In genomic region chr2:125623211-125623610, GRCm38 (mm10) we compare ENCODE assay signal across 8 mouse cellular contexts. TPM values are rescaled to one million over a fixed set of nuclear protein-coding genes. Genes with fewer than 3 reads are reported as not detected.
DNase-seq lines count a peak whose midpoint lies in the region; ATAC-seq and TF ChIP-seq lines count a peak whose summit lies in the region.
"Had no signal": no experiment of that assay in that cellular context is flagged by ENCODE, and none has a peak within 500 bp of the region (broad histone marks: within the 10 kb centered on the region; RNA-seq: fewer than 3 reads in every experiment).

No protein-coding gene starts in this region.

- peaks cover 13% of the 10 kb centered on the region for H3K36me3 ChIP-seq in kidney, embryonic 14.5 days (ENCODE audit: control insufficient read depth, insufficient read depth, low read length)
- peaks cover 40% of the 10 kb centered on the region for H3K36me3 ChIP-seq in E14TG2a.4 (ENCODE audit: insufficient read depth, low read length)
- no peaks in the 10 kb centered on the region for H3K36me3 ChIP-seq in embryonic facial prominence, embryonic 11.5 days (replicated peaks; ENCODE audit: control insufficient read depth, insufficient read depth, low read depth, low read length)
- H3K36me3 ChIP-seq in liver, embryonic 12.5 days: peaks cover 42% of the 10 kb centered on the region

- no peak overlapping the region for H3K27ac ChIP-seq in kidney, embryonic 14.5 days (ENCODE audit: low read depth, low read length)
- H3K27ac ChIP-seq in embryonic facial prominence, embryonic 11.5 days (replicated peaks; ENCODE audit: low read depth, low read length): no peak overlapping the region
- no peak overlapping the region for H3K27ac ChIP-seq in liver, embryonic 12.5 days

- H3K9me3 ChIP-seq in kidney, embryonic 14.5 days (ENCODE audit: control insufficient read depth, low read length): no peaks in the 10 kb centered on the region
- H3K9me3 ChIP-seq in E14TG2a.4 (ENCODE audit: low read length): peaks cover 14% of the 10 kb centered on the region
- H3K9me3 ChIP-seq in embryonic facial prominence, embryonic 11.5 days (replicated peaks; ENCODE audit: control insufficient read depth, low read length): no peaks in the 10 kb centered on the region
- H3K9me3 ChIP-seq in liver, embryonic 12.5 days (replicated peaks): no peaks in the 10 kb centered on the region

- ATAC-seq in kidney, embryonic 14.5 days (ENCODE audit: low FRiP score, low TSS enrichment): no peak
- ATAC-seq in embryonic facial prominence, embryonic 11.5 days (replicated peaks; ENCODE audit: insufficient number of reproducible peaks, low FRiP score, low TSS enrichment, low read depth): no peak
- ATAC-seq in liver, embryonic 12.5 days: no peak

- peak overlapping the region; percentile 74; the same call in 1 of the 2 replicates for H3K4me2 ChIP-seq in kidney, embryonic 14.5 days (replicated peaks; ENCODE audit: low read depth, low read length)
- H3K4me2 ChIP-seq in embryonic facial prominence, embryonic 11.5 days (ENCODE audit: low read depth, low read length): peak overlapping the region; percentile 19; the same call in 1 of the 2 replicates
- peak overlapping the region; percentile 85 for H3K4me2 ChIP-seq in liver, embryonic 12.5 days

- no peak overlapping the region; the same call in 1 of the 2 replicates for H3K4me3 ChIP-seq in kidney, embryonic 14.5 days (ENCODE audit: low read length)
- H3K4me3 ChIP-seq in E14TG2a.4 (replicated peaks; ENCODE audit: low read length): 0 out of 2 replicates have a peak overlapping the region, but pooled peaks have one; percentile 93
- H3K4me3 ChIP-seq in embryonic facial prominence, embryonic 11.5 days (ENCODE audit: low read depth, low read length): no peak overlapping the region
- H3K4me3 ChIP-seq in liver, embryonic 12.5 days: peak overlapping the region; percentile 84

- no peak for TF ChIP-seq CTCF in E14TG2a.4 (conservative IDR thresholded peaks at IDR 0.05; ENCODE audit: low read length)

- intact Hi-C loops in left cerebral cortex, postnatal 36 days (cut with DNase I): no loop called here

- no peak overlapping the region for H3K9ac ChIP-seq in kidney, embryonic 14.5 days (ENCODE audit: low read depth, low read length)
- H3K9ac ChIP-seq in embryonic facial prominence, embryonic 11.5 days (replicated peaks; ENCODE audit: low read length): no peak overlapping the region
- peak overlapping the region; percentile 17; the same call in 1 of the 2 replicates for H3K9ac ChIP-seq in liver, embryonic 12.5 days

- WGBS in kidney, embryonic 14.5 days: 92% methylated on average over 15 of the region's 15 CpGs
- 94% methylated on average over 15 of the region's 15 CpGs for WGBS in embryonic facial prominence, embryonic 11.5 days
- WGBS in liver, embryonic 12.5 days (ENCODE audit: insufficient replicate concordance): 81% methylated on average over 15 of the region's 15 CpGs

- no peak for DNase-seq in kidney, adult 18-20 months
- DNase-seq in embryonic facial prominence, embryonic 11.5 days (ENCODE audit: low spot score): no peak
- no peak for DNase-seq in left cerebral cortex, postnatal 36 days (ENCODE audit: low spot score in 2 of 2)
- no peak for DNase-seq in gastrocnemius, postnatal 4 days (ENCODE audit: low spot score in 2 of 2)
- DNase-seq: cerebellum, adult 11 months had no signal

- peaks cover 12% of the 10 kb centered on the region; the same call in 1 of the 2 replicates for H3K4me1 ChIP-seq in kidney, embryonic 14.5 days (ENCODE audit: control insufficient read depth, insufficient read depth, low read length)
- H3K4me1 ChIP-seq in E14TG2a.4 (replicated peaks; ENCODE audit: low read depth, low read length): peaks cover 31% of the 10 kb centered on the region
- no peaks in the 10 kb centered on the region; the same call in 1 of the 2 replicates for H3K4me1 ChIP-seq in embryonic facial prominence, embryonic 11.5 days (ENCODE audit: control insufficient read depth, insufficient read depth, low read length)
- peaks cover 33% of the 10 kb centered on the region for H3K4me1 ChIP-seq in liver, embryonic 12.5 days

- H3K27me3 ChIP-seq in kidney, embryonic 14.5 days (ENCODE audit: control insufficient read depth, insufficient read depth, low read length): no peaks in the 10 kb centered on the region
- no peaks in the 10 kb centered on the region for H3K27me3 ChIP-seq in E14TG2a.4 (ENCODE audit: insufficient read depth, low read length)
- no peaks in the 10 kb centered on the region for H3K27me3 ChIP-seq in embryonic facial prominence, embryonic 11.5 days (ENCODE audit: control insufficient read depth, insufficient read depth, low read length)
- no peaks in the 10 kb centered on the region for H3K27me3 ChIP-seq in liver, embryonic 12.5 days (replicated peaks)

RNA-seq across cellular contexts. Expression of gene Cep152, which starts 1.7 kb away (rescaled TPM):
- polyA plus RNA-seq in kidney, embryonic 14.5 days (2014; fragmentation: Nextera tagmentation; extraction: Ambion mirVana): 4.8 and 11.4 TPM in 2 replicates
- polyA plus RNA-seq in embryonic facial prominence, embryonic 11.5 days (2014; fragmentation: Nextera tagmentation; extraction: Ambion mirVana): 8.6 and 8.7 TPM in 2 replicates
- 7.0 and 7.2 TPM in 2 replicates for polyA plus RNA-seq in liver, embryonic 12.5 days (2016; fragmentation: Nextera tagmentation; extraction: Ambion mirVana)
- 1 to 10 TPM; 1.8 to 2.9 TPM for total RNA-seq in left cerebral cortex, postnatal 36 days (2021)
- total RNA-seq in gastrocnemius, postnatal 4 days (2021): 1 to 10 TPM; 3.5 to 4.4 TPM

RNA-seq across cellular contexts. Expression of gene Eid1, which starts 49.7 kb away (rescaled TPM):
- polyA plus RNA-seq in kidney, embryonic 14.5 days (2014; fragmentation: Nextera tagmentation; extraction: Ambion mirVana): 163 and 167 TPM in 2 replicates
- 332 and 336 TPM in 2 replicates for polyA plus RNA-seq in embryonic facial prominence, embryonic 11.5 days (2014; fragmentation: Nextera tagmentation; extraction: Ambion mirVana)
- polyA plus RNA-seq in liver, embryonic 12.5 days (2016; fragmentation: Nextera tagmentation; extraction: Ambion mirVana): 59.9 and 61.6 TPM in 2 replicates
- total RNA-seq in left cerebral cortex, postnatal 36 days (2021): 100 to 1,000 TPM; 213 to 248 TPM
- 100 to 1,000 TPM; 115 TPM for total RNA-seq in gastrocnemius, postnatal 4 days (2021)

Comparison
In these comparisons a context has a peak if more than half of its experiments do, and no peak if none do; other contexts are left out.
1. H3K4me2 ChIP-seq: peak in every context shown above with its lines; median percentile 85 in liver, embryonic 12.5 days; 74 in kidney, embryonic 14.5 days; 19 in embryonic facial prominence, embryonic 11.5 days.
2. H3K4me3 ChIP-seq: peak in E14TG2a.4 (single experiment) and liver, embryonic 12.5 days (single experiment); none in kidney, embryonic 14.5 days (single experiment) and embryonic facial prominence, embryonic 11.5 days (single experiment).